ENCODE assay signal across 21 mouse cellular contexts in the genomic region with DNA sequence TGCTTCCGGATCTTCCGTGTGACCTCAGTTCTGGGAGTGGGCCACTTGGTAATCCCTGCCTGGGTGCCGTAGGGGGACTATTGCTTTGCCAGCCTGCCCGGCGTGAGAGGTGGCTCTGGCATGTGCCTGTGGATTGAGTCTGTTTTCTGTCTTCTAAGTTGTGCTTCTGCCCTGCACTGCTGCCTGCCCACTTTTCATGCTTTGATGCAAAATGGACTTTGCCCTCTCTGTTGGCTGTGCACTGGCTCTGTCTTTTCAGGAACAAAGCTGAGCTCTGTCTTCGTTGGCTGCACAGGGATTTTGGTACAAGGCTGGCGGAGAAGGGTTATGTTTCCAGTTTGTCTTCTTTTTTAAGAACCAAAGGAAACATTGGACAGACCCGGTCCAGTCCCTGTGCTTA. TPM values are rescaled to one million over a fixed set of nuclear protein-coding genes. Genes with fewer than 3 reads are reported as not detected.
DNase-seq lines count a peak whose midpoint lies in the region; ATAC-seq lines count a peak whose summit lies in the region.
"Had no signal": no experiment of that assay in that cellular context is flagged by ENCODE, and none has a peak within 500 bp of the region (broad histone marks: within the 10 kb centered on the region; RNA-seq: fewer than 3 reads in every experiment).

No protein-coding gene starts in this region.

- no peaks in the 10 kb centered on the region for H3K36me3 ChIP-seq in liver, embryonic 16.5 days (ENCODE audit: control insufficient read depth, insufficient read depth)
- H3K36me3 ChIP-seq in liver, embryonic 11.5 days (ENCODE audit: control insufficient read depth, insufficient read depth, low read length): no peaks in the 10 kb centered on the region
- H3K36me3 ChIP-seq in kidney, embryonic 15.5 days: no peaks in the 10 kb centered on the region; the same call in 1 of the 2 replicates
- peaks cover 11% of the 10 kb centered on the region; the same call in 1 of the 2 replicates for H3K36me3 ChIP-seq in heart, embryonic 10.5 days
- H3K36me3 ChIP-seq: forebrain, embryonic 12.5 days; hindbrain, embryonic 12.5 days; limb, embryonic 10.5 days; liver, embryonic 15.5 days; midbrain, embryonic 15.5 days had no signal

- 61% methylated on average over 8 of the region's 8 CpGs for WGBS in liver, embryonic 16.5 days (ENCODE audit: insufficient replicate concordance)
- 78% methylated on average over 8 of the region's 8 CpGs for WGBS in liver, embryonic 11.5 days
- 75% methylated on average over 8 of the region's 8 CpGs for WGBS in kidney, embryonic 15.5 days
- WGBS in heart, embryonic 10.5 days: 83% methylated on average over 8 of the region's 8 CpGs

- ATAC-seq in liver, embryonic 16.5 days (ENCODE audit: low read depth): 0 out of 2 replicates have a peak, but pooled peaks have one; percentile 24
- no peak for ATAC-seq in liver, embryonic 11.5 days (replicated peaks; ENCODE audit: low FRiP score)
- peak; percentile 49 for ATAC-seq in kidney, embryonic 15.5 days (replicated peaks; ENCODE audit: low FRiP score)
- ATAC-seq: activated CD4-positive, CD25-positive, alpha-beta regulatory T cell, adult 4 months; midbrain, embryonic 15.5 days had no signal

- H3K9ac ChIP-seq in liver, embryonic 16.5 days (ENCODE audit: low read depth, low read length): no peak overlapping the region
- H3K9ac ChIP-seq in liver, embryonic 11.5 days (ENCODE audit: low read depth, low read length): no peak overlapping the region
- no peak overlapping the region for H3K9ac ChIP-seq in kidney, embryonic 15.5 days
- H3K9ac ChIP-seq: forebrain, embryonic 12.5 days; hindbrain, embryonic 12.5 days; liver, embryonic 15.5 days; midbrain, embryonic 15.5 days had no signal

- H3K9me3 ChIP-seq in liver, embryonic 16.5 days (replicated peaks; ENCODE audit: control insufficient read depth, low read length): no peaks in the 10 kb centered on the region
- H3K9me3 ChIP-seq in liver, embryonic 11.5 days (ENCODE audit: control insufficient read depth, low read length): no peaks in the 10 kb centered on the region
- H3K9me3 ChIP-seq in kidney, embryonic 15.5 days (replicated peaks): no peaks in the 10 kb centered on the region
- no peaks in the 10 kb centered on the region for H3K9me3 ChIP-seq in heart, embryonic 10.5 days
- H3K9me3 ChIP-seq: forebrain, embryonic 12.5 days; G1E; hindbrain, embryonic 12.5 days; limb, embryonic 10.5 days; liver, embryonic 15.5 days; megakaryocyte, embryonic 14.5 days; midbrain, embryonic 15.5 days had no signal

- H3K4me3 ChIP-seq in liver, embryonic 16.5 days (ENCODE audit: low read depth, low read length): no peak overlapping the region
- H3K4me3 ChIP-seq in liver, embryonic 11.5 days (ENCODE audit: low read depth, low read length): no peak overlapping the region
- no peak overlapping the region for H3K4me3 ChIP-seq in kidney, embryonic 15.5 days (replicated peaks)
- no peak overlapping the region for H3K4me3 ChIP-seq in heart, embryonic 10.5 days
- H3K4me3 ChIP-seq: forebrain, embryonic 12.5 days; hindbrain, embryonic 12.5 days; limb, embryonic 10.5 days; liver, embryonic 15.5 days; megakaryocyte, embryonic 14.5 days; midbrain, embryonic 15.5 days had no signal

- H3K4me2 ChIP-seq in liver, embryonic 16.5 days (ENCODE audit: low read depth, low read length): no peak overlapping the region
- H3K4me2 ChIP-seq in liver, embryonic 11.5 days: no peak overlapping the region
- H3K4me2 ChIP-seq in kidney, embryonic 15.5 days: peak overlapping the region; percentile 22; the same call in 1 of the 2 replicates
- H3K4me2 ChIP-seq: forebrain, embryonic 12.5 days; hindbrain, embryonic 12.5 days; liver, embryonic 15.5 days; midbrain, embryonic 15.5 days had no signal

- DNase-seq in liver, embryonic 11.5 days (ENCODE audit: low spot score): no peak
- DNase-seq in kidney, postnatal 4 days: peak; percentile 22 to 51
- peak; percentile 48 for DNase-seq in yolk sac, embryonic 10.5 days (ENCODE audit: low spot score)
- DNase-seq in layer of hippocampus, adult 9-11 months: no peak
- no peak for DNase-seq in heart, embryonic 10.5 days (ENCODE audit: low spot score)
- no peak for DNase-seq in lung, postnatal 10 days
- DNase-seq: cerebellum, adult 18-20 months; gastrocnemius, postnatal 14 days; lung, postnatal 14 days; right cerebral cortex, postnatal 14 days; spleen, adult 18-20 months had no signal

- H3K27ac ChIP-seq in liver, embryonic 16.5 days (ENCODE audit: low read length): no peak overlapping the region
- no peak overlapping the region for H3K27ac ChIP-seq in liver, embryonic 11.5 days (ENCODE audit: low read depth, low read length)
- H3K27ac ChIP-seq in kidney, embryonic 15.5 days: peak overlapping the region; percentile 59
- H3K27ac ChIP-seq in heart, embryonic 10.5 days: no peak overlapping the region
- H3K27ac ChIP-seq: forebrain, embryonic 12.5 days; hindbrain, embryonic 12.5 days; limb, embryonic 10.5 days; liver, embryonic 15.5 days; midbrain, embryonic 15.5 days had no signal

- no peaks in the 10 kb centered on the region for H3K27me3 ChIP-seq in liver, embryonic 16.5 days (ENCODE audit: control insufficient read depth, insufficient read depth, low read depth, low read length)
- no peaks in the 10 kb centered on the region for H3K27me3 ChIP-seq in liver, embryonic 11.5 days (replicated peaks; ENCODE audit: control insufficient read depth, insufficient read depth, low read length)
- no peaks in the 10 kb centered on the region for H3K27me3 ChIP-seq in kidney, embryonic 15.5 days
- no peaks in the 10 kb centered on the region for H3K27me3 ChIP-seq in heart, embryonic 10.5 days (ENCODE audit: insufficient read depth, poor library complexity, severe bottlenecking)
- H3K27me3 ChIP-seq: forebrain, embryonic 12.5 days; hindbrain, embryonic 12.5 days; liver, embryonic 15.5 days; midbrain, embryonic 15.5 days had no signal

- no peaks in the 10 kb centered on the region for H3K4me1 ChIP-seq in liver, embryonic 16.5 days (ENCODE audit: control insufficient read depth, low read depth, low read length)
- no peaks in the 10 kb centered on the region for H3K4me1 ChIP-seq in liver, embryonic 11.5 days (replicated peaks; ENCODE audit: control insufficient read depth, insufficient read depth, low read length)
- H3K4me1 ChIP-seq in kidney, embryonic 15.5 days: peaks cover 18% of the 10 kb centered on the region; the same call in 1 of the 2 replicates
- H3K4me1 ChIP-seq in heart, embryonic 10.5 days: no peaks in the 10 kb centered on the region; the same call in 1 of the 2 replicates
- H3K4me1 ChIP-seq: forebrain, embryonic 12.5 days; hindbrain, embryonic 12.5 days; limb, embryonic 10.5 days; liver, embryonic 15.5 days; midbrain, embryonic 15.5 days had no signal

RNA-seq across cellular contexts. Expression of a gene that starts 43.1 kb away (rescaled TPM):
- 0.96 and 1.0 TPM in 2 replicates for polyA plus RNA-seq in liver, embryonic 16.5 days (2015; fragmentation: Nextera tagmentation; extraction: Ambion mirVana)
- polyA plus RNA-seq in liver, embryonic 11.5 days (2014; fragmentation: Nextera tagmentation; extraction: Ambion mirVana): 4.2 and 4.6 TPM in 2 replicates
- polyA plus RNA-seq in kidney, embryonic 15.5 days (2015; fragmentation: Nextera tagmentation; extraction: Ambion mirVana): 5.4 and 5.6 TPM in 2 replicates
- 4.9 and 5.5 TPM in 2 replicates for polyA plus RNA-seq in heart, embryonic 10.5 days (2016; fragmentation: Nextera tagmentation; extraction: Ambion mirVana)

RNA-seq across cellular contexts. Expression of a gene that starts 43.1 kb away (rescaled TPM):
- 64.1 and 68.9 TPM in 2 replicates for polyA plus RNA-seq in liver, embryonic 16.5 days (2015; fragmentation: Nextera tagmentation; extraction: Ambion mirVana)
- polyA plus RNA-seq in liver, embryonic 11.5 days (2014; fragmentation: Nextera tagmentation; extraction: Ambion mirVana): 145 and 152 TPM in 2 replicates
- 166 and 184 TPM in 2 replicates for polyA plus RNA-seq in kidney, embryonic 15.5 days (2015; fragmentation: Nextera tagmentation; extraction: Ambion mirVana)
- polyA plus RNA-seq in heart, embryonic 10.5 days (2016; fragmentation: Nextera tagmentation; extraction: Ambion mirVana): 150 TPM in 2 replicates

Comparison
In these comparisons a context has a peak if more than half of its experiments do, and no peak if none do; other contexts are left out.
1. DNase-seq: peak in kidney, postnatal 4 days (2 of 2) and yolk sac, embryonic 10.5 days (single experiment); none in liver, embryonic 11.5 days (single experiment), layer of hippocampus, adult 9-11 months (single experiment), heart, embryonic 10.5 days (single experiment) and lung, postnatal 10 days (single experiment).